Mouse (Mus musculus): Measurements from ENCODE around the gene Pram1.

Gene Pram1

DNA sequence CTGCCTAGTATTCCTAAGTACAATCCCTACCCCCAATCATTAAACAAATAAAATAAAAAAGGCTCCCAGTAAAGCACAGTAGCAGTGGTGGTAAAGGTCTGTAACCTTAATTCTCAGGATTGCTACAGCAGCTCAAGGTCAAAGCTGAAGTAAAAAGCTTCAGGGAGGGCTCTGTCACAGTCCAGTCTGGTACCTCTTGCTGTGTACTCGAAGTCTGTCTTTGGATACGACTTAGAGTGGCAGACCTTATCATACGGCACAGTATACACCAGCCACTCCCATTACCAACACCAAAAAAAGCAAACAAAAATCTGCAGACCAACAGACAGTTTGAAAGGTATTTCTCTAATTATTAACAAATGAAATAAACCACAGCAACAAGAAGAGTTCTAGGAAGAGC is 29.0 kb downstream of the Pram1 start:
- no peak for DNase-seq (ENCODE audit: low read depth, low spot score)

GRCm38 (mm10) chr17:33669681-33670080 is 31.8 kb downstream of the Pram1 start:
- DNase-seq (ENCODE audit: low read depth, low spot score), result no peak

DNA sequence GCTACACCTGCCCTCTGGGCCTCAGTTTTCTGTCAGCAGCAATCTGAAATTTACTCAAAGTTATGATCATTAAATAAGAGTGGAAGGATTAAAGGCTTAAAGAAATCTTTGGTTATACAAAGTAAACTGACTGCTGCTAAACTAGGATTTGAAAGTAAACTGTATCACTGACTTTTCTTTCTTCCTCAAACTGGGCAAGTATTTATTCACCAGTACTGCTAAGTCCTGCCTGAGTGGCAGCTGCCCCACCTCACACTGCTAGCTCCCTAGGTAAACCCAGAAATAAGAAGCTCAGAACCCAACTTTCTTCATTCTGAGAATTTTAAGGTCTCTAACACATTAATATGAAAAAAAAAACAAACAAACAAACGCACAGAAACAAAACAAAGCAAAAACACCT is 36.0 kb downstream of the Pram1 start:
- DNase-seq (ENCODE audit: low read depth, low spot score), result peak; percentile 28

DNA sequence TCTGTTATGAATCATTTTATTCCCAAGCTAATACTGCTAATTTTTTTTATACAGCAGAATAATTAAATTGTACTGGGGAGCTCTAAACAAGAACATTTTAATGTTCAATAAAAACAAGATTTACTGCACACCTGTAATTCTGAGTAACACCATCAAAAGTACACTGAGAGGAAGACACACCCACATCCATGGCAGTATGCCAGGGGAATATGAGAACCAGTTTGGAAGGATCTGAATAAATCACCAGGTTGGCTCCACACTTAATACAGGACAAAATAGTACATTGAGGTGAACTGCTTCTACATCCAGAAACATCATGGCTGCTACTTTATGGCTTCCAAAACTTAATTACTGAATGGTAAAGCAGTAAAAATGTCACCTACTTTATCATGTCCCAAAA is 37.6 kb downstream of the Pram1 start:
- DNase-seq (ENCODE audit: low read depth, low spot score), result no peak

DNA sequence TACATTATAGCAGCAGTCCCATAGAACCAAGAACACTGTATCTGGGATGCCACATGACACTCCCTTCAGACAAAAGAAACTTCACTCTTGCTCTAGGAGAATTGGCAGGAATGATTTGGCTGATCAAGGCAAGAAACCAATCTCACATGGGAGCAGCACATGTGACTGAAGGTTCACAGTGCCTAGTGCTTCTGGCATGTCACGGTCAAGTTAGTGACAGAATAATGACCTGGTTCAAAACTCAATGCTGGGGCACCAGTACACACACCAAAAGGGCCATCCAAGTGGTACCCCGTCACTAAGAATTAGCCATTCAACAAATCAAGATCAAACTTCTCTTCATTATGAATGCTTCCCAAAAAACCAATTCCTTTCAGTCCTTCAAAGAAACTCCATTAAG is 38.2 kb downstream of the Pram1 start:
- no peak for DNase-seq (ENCODE audit: low read depth, low spot score)

DNA sequence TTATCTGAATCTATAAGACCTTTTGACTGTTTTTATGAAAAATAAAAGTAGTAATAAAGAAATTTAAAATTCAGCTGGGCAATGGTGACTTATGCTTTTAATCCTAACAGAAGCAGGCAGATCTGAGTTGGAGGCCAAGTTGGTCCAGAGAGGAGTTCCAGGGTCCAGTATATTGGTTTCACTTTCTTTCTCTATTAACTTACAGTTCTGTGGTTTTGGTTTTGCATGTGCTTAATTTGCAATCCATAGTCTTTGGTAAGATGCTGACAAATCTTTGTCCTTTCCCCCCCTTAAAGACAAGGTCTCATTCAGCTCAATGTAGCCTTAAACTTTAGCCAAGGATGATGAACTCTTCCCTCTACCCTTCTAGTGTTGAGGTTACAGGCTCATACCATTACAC is 40.9 kb downstream of the Pram1 start:
- DNase-seq (ENCODE audit: low read depth, low spot score), result no peak

GRCm38 (mm10) chr17:33681767-33682166 is 43.9 kb downstream of the Pram1 start:
- DNase-seq (ENCODE audit: low read depth, low spot score), result no peak

DNA sequence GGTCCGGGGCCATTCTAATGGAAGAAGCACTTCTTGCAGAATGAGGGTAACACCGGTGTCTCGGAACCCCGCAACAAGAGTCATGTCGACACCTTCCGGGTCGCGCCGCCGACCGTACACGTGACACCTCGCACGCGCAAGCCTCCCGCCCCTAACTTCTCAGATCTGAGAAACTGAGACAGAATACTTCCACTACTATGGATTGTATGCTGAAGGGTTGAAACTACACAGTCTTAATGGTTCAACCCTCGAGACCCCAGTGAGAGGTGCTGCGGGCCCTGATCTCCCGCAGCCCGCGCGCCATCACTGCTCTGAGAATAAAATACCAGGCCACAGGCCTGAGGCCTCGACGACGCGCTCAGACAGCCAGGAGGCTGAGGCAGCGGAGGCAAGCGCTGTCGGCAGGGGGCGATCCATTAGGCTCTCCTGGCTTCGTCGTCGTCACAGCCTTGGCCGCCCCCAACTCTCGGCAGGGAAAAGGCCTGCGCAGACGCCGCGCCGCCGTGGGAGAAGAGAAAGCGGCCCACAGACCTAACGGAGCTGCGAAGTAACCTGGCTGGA is 46.9 kb downstream of the Pram1 start:
- peak; percentile 86 for DNase-seq (ENCODE audit: low read depth, low spot score)

- peak; percentile 96 for DNase-seq (ENCODE audit: low read depth, low spot score)
Observed at GRCm38 (mm10) chr17:33685249-33685653, 47.4 kb downstream of the Pram1 start.

DNA sequence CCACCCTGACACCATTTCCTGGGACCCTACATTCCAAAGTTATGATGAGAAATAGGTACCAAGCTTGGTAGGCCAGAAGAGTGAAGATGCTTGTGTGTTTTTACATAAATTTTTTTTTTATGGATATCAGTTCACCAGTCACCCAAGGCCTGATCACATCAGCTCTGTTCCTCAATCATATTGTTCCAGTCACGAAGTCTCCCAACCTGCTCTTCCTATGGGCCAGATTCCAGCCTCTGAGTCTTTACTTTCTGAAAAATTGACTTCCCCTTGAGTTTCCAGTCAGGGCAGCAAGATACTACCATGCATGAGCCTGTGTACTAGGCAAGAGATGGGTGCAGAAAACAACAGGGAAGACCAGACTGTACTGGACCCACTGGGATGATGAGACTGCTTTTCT is 48.9 kb downstream of the Pram1 start, which contains the start of gene Hnrnpm:
Gene Hnrnpm, minus strand, starts transcription at position 101 of the 400 bp plus-strand sequence.
- no peak for DNase-seq (ENCODE audit: low read depth, low spot score)

Measured in A20 (cell line).